Mouse (Mus musculus) midbrain, embryonic 16.5 days (tissue): ENCODE results near the gene Krt33b. TPM values are rescaled to one million over a fixed set of nuclear protein-coding genes. Genes with fewer than 3 reads are reported as not detected.

Experiments used
- ATAC-seq: fragments of 200-750 bp; cut with Nextera tagmentation; 2 replicates; pipeline ENCODE4 v1.8.0; 2017; ENCODE audit warnings: moderate TSS enrichment
- H3K27ac ChIP-seq: fragments of 300-500 bp; sonication (generic); 2 replicates; pipeline ENCODE4 v1.5.1; 2014; ENCODE audit warnings: mild to moderate bottlenecking, low read length, mixed read lengths
- H3K27me3 ChIP-seq: fragments of 300-500 bp; sonication (generic); 2 replicates; pipeline ENCODE4 v1.6.1; 2014; ENCODE audit warnings: low read depth, low read length, mixed read lengths; ENCODE audit not compliant: control insufficient read depth, insufficient read depth
- H3K36me3 ChIP-seq: fragments of 300-500 bp; sonication (generic); 2 replicates; pipeline ENCODE4 v1.6.1; 2014; ENCODE audit warnings: mild to moderate bottlenecking, low read length, moderate library complexity, mixed read lengths; ENCODE audit not compliant: control insufficient read depth, insufficient read depth
- H3K4me1 ChIP-seq: fragments of 300-500 bp; sonication (generic); 2 replicates; pipeline ENCODE4 v1.6.1; 2014; ENCODE audit warnings: mild to moderate bottlenecking, low read length, mixed read lengths; ENCODE audit not compliant: control insufficient read depth, insufficient read depth
- H3K4me2 ChIP-seq: fragments of 300-500 bp; sonication (generic); 2 replicates; pipeline ENCODE4 v1.6.1; 2014; ENCODE audit warnings: mild to moderate bottlenecking, low read length, mixed read lengths
- H3K4me3 ChIP-seq: fragments of 300-500 bp; sonication (generic); 2 replicates; pipeline ENCODE4 v1.5.1; 2014; ENCODE audit warnings: low read depth, mild to moderate bottlenecking, low read length, moderate library complexity, mixed read lengths
- H3K9ac ChIP-seq: fragments of 300-500 bp; sonication (generic); 2 replicates; pipeline ENCODE4 v1.6.1; 2014; ENCODE audit warnings: low read depth, low read length, mixed read lengths
- H3K9me3 ChIP-seq: fragments of 300-500 bp; sonication (generic); replicated peaks from 2 replicates; pipeline ENCODE4 v1.6.1; 2014; ENCODE audit warnings: mild to moderate bottlenecking, low read length, mixed read lengths; ENCODE audit not compliant: control insufficient read depth, poor library complexity, severe bottlenecking
- whole genome bisulfite sequencing: fragments of 180-500 bp; shearing (Covaris S2); extraction: QIAGEN DNeasy Blood & Tissue Kit; methylation state at CpG from one replicate; pipeline ENCODE4 v1.1.7; 2014; 5-methylcytosine and 5-hydroxymethylcytosine counted together
- polyA plus RNA-seq: library from polyadenylated mRNA; unstranded; fragments of >200 nt; fragmentation: Nextera tagmentation; extraction: Ambion mirVana; gene quantifications from 2 replicates; pipeline ENCODE4 v1.2.1, GENCODE M21; 2015

Krt33b gene
- polyA plus RNA-seq, 1 experiment from 2014 or later = 0.11 TPM

DNA sequence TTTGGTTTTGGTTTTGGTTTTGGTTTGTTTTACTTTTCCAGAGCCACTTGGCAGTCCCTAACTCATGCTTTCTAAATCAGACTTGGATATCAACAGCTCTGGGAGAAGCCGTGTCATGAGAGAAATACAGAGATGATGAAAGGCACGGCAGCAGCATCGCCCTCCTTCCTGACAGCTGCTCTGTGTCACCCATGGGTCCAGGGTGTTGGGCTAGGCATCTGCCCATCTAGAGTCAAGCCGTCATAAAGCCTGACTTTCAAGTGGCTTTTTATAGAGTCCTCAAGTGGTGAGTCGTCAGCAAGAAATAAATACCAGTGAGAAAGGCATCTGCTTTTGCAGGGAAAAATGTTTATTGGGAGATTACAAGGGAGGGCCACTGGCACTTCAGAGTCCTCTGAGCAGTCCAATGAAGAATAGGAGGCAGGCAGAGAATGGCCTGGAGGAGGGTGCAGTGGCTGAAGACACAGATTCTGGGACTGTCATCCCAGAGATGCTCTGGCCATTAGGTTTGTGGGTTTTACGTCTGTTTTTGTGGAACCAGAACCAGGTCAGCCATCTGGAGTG, 16.7 kb upstream of the Krt33b start:
- Histone ChIP-seq H3K9me3 (no peaks in the 10 kb centered on the region), H3K27me3 (no peaks in the 10 kb centered on the region), H3K27ac (no peak overlapping the region), H3K4me1 (no peaks in the 10 kb centered on the region), H3K36me3 (no peaks in the 10 kb centered on the region), H3K4me3 (no peak overlapping the region), H3K4me2 (no peak overlapping the region), H3K9ac (no peak overlapping the region)
- WGBS = 89% methylated on average over 6 of the region's 6 CpGs
- ATAC-seq = no peak

DNA sequence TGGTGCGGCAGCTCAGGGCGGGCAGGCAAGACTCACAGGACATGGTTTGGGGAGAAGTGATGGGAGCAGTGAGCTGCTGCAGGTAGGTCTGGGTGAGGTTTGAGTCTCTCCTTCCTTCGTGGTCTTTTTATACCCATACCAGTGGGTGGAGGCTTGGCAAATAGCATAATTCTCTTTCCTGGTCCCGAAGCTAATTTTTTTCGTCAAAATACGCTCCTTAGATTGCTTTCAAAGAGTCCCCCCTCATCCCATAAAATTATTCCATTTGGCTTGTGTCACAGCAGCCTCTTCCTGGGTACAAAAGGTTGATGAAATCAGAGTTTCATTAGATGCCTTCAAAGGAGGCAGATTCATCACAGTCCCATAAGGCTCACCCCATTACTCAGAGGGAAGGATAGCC, 11.8 kb upstream of the Krt33b start, which contains the start of gene Krt34:
Gene Krt34, minus strand, starts transcription at position 101 of the 400 bp plus-strand sequence.
- no peak within 1 kb of the TSS for H3K4me3 ChIP-seq
- no peaks in the 10 kb centered on the region for H3K27me3 ChIP-seq
- 91% methylated on average over 6 of the region's 6 CpGs for WGBS
- ATAC-seq = no peak
- no peak within 1 kb of the TSS for H3K4me2 ChIP-seq
- H3K4me1 ChIP-seq = no peaks in the 10 kb centered on the region
- no peak within 1 kb of the TSS for H3K27ac ChIP-seq
- no peak within 1 kb of the TSS for H3K9ac ChIP-seq
- no peaks in the 10 kb centered on the region for H3K36me3 ChIP-seq
- no peaks in the 10 kb centered on the region for H3K9me3 ChIP-seq

DNA sequence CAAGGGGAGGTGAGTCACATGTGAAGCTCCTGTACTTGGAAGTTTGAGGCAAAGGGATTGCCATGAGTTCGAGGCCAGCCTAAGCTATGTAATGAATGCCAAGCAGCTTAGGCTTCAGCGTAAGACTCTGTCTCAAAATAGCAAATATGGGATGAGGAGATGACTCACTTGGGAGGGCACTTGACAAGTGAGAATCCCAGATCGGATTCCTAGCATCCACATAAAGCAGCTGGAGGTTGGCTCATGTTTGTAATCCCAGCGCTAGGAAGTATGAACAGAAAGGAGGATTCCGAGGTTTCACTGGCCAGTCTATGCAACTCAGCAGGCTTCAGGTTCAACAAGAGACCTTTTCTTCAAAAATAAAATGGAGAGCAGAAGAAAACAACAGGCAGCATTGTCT, 8.2 kb downstream of the Krt33b start:
- Histone ChIP-seq H3K27me3 (no peaks in the 10 kb centered on the region), H3K27ac (no peak overlapping the region), H3K9ac (no peak overlapping the region), H3K4me2 (no peak overlapping the region), H3K36me3 (no peaks in the 10 kb centered on the region), H3K9me3 (no peaks in the 10 kb centered on the region), H3K4me1 (no peaks in the 10 kb centered on the region), H3K4me3 (no peak overlapping the region)
- ATAC-seq = no peak
- 81% methylated on average over 5 of the region's 5 CpGs for WGBS

- no peak for ATAC-seq
- H3K4me2 ChIP-seq = no peak overlapping the region
- no peak overlapping the region for H3K9ac ChIP-seq
- H3K4me3 ChIP-seq = no peak overlapping the region
- no peaks in the 10 kb centered on the region for H3K36me3 ChIP-seq
- H3K27ac ChIP-seq = no peak overlapping the region
- 100% methylated on average over 1 of the region's 1 CpGs for WGBS
- no peaks in the 10 kb centered on the region for H3K27me3 ChIP-seq
- no peaks in the 10 kb centered on the region for H3K9me3 ChIP-seq
- no peaks in the 10 kb centered on the region for H3K4me1 ChIP-seq
Measured at GRCm38 (mm10) chr11:100019466-100019865, 10.2 kb downstream of the Krt33b start.

DNA sequence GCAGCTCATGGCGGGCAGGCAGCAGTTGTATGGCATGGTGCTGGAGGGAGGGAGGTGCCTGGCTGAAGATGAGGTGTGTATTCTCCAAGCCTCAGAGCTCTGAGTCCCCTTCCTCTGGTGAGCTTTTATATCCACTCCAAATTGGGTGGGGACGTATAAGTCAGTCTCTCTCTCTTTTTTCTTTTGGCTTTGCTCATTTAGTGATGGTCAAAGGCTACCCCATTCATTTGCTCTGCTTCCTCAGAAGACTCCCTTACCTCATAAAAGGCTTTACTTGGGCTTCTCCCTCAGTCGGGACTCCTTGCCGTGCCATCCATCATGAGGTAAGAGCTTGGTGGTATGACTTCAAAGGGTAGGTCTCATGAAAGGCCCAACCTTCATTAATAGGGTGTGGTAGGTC, 13.6 kb downstream of the Krt33b start, which contains the start of gene Krt33a:
Gene Krt33a, minus strand, starts transcription at position 101 of the 400 bp plus-strand sequence.
- H3K9ac ChIP-seq = no peak within 1 kb of the TSS
- 82% methylated on average over 4 of the region's 4 CpGs for WGBS
- H3K4me1 ChIP-seq = no peaks in the 10 kb centered on the region
- no peak for ATAC-seq
- H3K4me3 ChIP-seq = no peak within 1 kb of the TSS
- H3K9me3 ChIP-seq = no peaks in the 10 kb centered on the region
- no peak within 1 kb of the TSS for H3K27ac ChIP-seq
- no peaks in the 10 kb centered on the region for H3K27me3 ChIP-seq
- H3K36me3 ChIP-seq = no peaks in the 10 kb centered on the region
- no peak within 1 kb of the TSS for H3K4me2 ChIP-seq

GRCm38 (mm10) chr11:100013691-100014171, 15.9 kb downstream of the Krt33b start:
- 84% methylated on average over 4 of the region's 4 CpGs for WGBS
- no peak for ATAC-seq

GRCm38 (mm10) chr11:100010682-100011081, 19.0 kb downstream of the Krt33b start:
- Histone ChIP-seq H3K4me1 (no peaks in the 10 kb centered on the region), H3K4me2 (no peak overlapping the region), H3K9me3 (no peaks in the 10 kb centered on the region), H3K27me3 (no peaks in the 10 kb centered on the region), H3K27ac (no peak overlapping the region), H3K4me3 (no peak overlapping the region), H3K36me3 (no peaks in the 10 kb centered on the region), H3K9ac (no peak overlapping the region)
- WGBS = 83% methylated on average over 5 of the region's 5 CpGs
- ATAC-seq = no peak

More at GRCm38 (mm10) chr11:100013691-100014171, 15.9 kb downstream of the Krt33b start:
- Histone ChIP-seq H3K4me2 (no peak overlapping the region), H3K36me3 (no peaks in the 10 kb centered on the region), H3K27me3 (no peaks in the 10 kb centered on the region), H3K4me1 (no peaks in the 10 kb centered on the region), H3K9ac (no peak overlapping the region), H3K9me3 (no peaks in the 10 kb centered on the region), H3K27ac (no peak overlapping the region), H3K4me3 (no peak overlapping the region)

DNA sequence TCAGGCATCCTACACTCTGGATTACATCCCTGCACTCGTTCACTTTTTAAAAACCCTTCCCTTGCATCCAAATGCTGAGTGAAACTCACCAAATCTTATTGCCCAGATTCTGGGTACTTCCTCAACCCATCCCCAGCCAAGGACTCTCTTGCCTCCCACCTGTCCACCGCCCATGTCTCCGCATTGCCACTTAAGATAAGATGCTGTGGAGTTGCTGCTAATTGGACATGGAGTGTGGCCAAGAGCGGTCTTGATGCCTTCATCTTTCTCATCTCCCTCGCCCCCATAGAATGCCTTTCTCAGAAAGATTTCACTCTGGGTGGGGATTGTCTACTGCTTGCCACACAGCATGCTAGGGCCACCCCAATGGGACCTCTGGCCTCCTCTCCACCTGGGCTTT, 21.3 kb downstream of the Krt33b start:
- H3K4me2 ChIP-seq = no peak overlapping the region
- WGBS = 84% methylated on average over 5 of the region's 5 CpGs
- no peaks in the 10 kb centered on the region for H3K36me3 ChIP-seq
- H3K27ac ChIP-seq = no peak overlapping the region
- no peak for ATAC-seq
- H3K4me3 ChIP-seq = no peak overlapping the region
- no peaks in the 10 kb centered on the region for H3K4me1 ChIP-seq
- no peaks in the 10 kb centered on the region for H3K9me3 ChIP-seq
- no peaks in the 10 kb centered on the region for H3K27me3 ChIP-seq
- no peak overlapping the region for H3K9ac ChIP-seq

GRCm38 (mm10) chr11:100006624-100007023, 23.0 kb downstream of the Krt33b start:
- Histone ChIP-seq H3K4me2 (no peak overlapping the region), H3K27me3 (no peaks in the 10 kb centered on the region), H3K4me1 (no peaks in the 10 kb centered on the region), H3K9me3 (no peaks in the 10 kb centered on the region), H3K36me3 (no peaks in the 10 kb centered on the region), H3K4me3 (no peak overlapping the region), H3K9ac (no peak overlapping the region), H3K27ac (no peak overlapping the region)
- no peak for ATAC-seq
- WGBS = 59% methylated on average over 3 of the region's 3 CpGs
